Mouse (Mus musculus): Measurements from ENCODE around the gene Mri1.

Mri1 gene

GRCm38 (mm10) chr8:84202466-84202865 is 54.7 kb downstream of the Mri1 start:
- peak; percentile 31 for DNase-seq

- DNase-seq: peak; percentile 46
Measured at GRCm38 (mm10) chr8:84201545-84202245, 55.4 kb downstream of the Mri1 start.

GRCm38 (mm10) chr8:84200652-84201544 is 56.2 kb downstream of the Mri1 start:
- DNase-seq: peak; percentile 71

GRCm38 (mm10) chr8:84200126-84200555 is 57.0 kb downstream of the Mri1 start:
- DNase-seq: peak; percentile 45
